Mouse (Mus musculus): ENCODE results near the gene Cdkl3. TPM values are rescaled to one million over a fixed set of nuclear protein-coding genes. Genes with fewer than 3 reads are reported as not detected.
A peak's percentile ranks its signal among the peaks of the same experiment; 100 is the strongest.

Cdkl3 gene
- polyA plus RNA-seq, 1 experiment from 2014 or later: 30.3 TPM

DNA sequence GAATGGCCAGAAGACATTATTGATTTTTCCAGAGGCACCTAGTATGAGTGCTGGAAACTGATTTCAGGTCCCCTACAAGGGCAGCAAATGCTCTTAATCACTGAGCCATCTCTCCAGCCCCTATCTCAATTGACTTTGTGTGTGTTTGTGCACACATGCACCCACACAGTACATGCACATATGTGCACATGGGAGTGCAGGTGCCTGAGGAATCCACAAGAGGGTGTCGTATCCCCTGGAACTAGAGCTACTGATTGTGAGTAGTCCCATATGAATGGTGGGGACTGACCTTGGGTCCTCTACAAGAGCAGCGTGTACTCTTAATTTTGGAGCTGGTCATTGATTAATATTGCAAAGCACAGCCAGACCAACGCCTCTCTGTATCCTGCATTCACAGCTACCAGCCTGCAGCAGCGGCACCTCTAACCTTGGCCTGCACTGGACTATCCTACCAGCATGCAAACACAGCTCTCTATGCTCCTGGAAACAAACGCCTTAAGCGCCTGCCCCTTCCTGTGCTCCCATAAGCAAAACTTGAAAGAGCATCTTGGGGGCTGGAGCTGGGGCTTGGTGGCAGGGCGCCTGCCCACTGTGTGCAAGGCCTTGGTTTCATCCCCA lies 126.5 kb downstream of the Cdkl3 start:
- no peaks in the 10 kb centered on the region for H3K36me3 ChIP-seq (replicated peaks)
- H3K4me1 ChIP-seq: no peaks in the 10 kb centered on the region
- peaks cover 2% of the 10 kb centered on the region; the same call in 1 of the 2 replicates for H3K9me3 ChIP-seq
- ATAC-seq (replicated peaks): 0 out of 2 replicates have a peak, but pooled peaks have one; percentile 50
- no peak overlapping the region for H3K27ac ChIP-seq
- no peak overlapping the region for H3K4me2 ChIP-seq
- H3K9ac ChIP-seq: no peak overlapping the region
- H3K4me3 ChIP-seq: no peak overlapping the region
- WGBS: 85% methylated on average over 7 of the region's 7 CpGs
- no peaks in the 10 kb centered on the region for H3K27me3 ChIP-seq (replicated peaks)

Small RNA genes within 50 kb of the gene (microRNA-seq; reads per million reads assigned to microRNA genes)
- gene Gm24157 (not detected), gene Mir3061 (47.4 reads per million, percentile 46 among the genes with 10 or more reads in this experiment)

Other genes starting within 250 kb of the Cdkl3 start
- gene Sec24a, start 240.6 kb upstream of the Cdkl3 start, polyA plus RNA-seq (2015; fragmentation: Nextera tagmentation; extraction: Ambion mirVana): 14.2 and 15.8 TPM in 2 replicates
- 172 and 174 TPM in 2 replicates for gene Sar1b, start 240.5 kb upstream of the Cdkl3 start, polyA plus RNA-seq (2015; fragmentation: Nextera tagmentation; extraction: Ambion mirVana)
- gene Jade2, start 146.6 kb upstream of the Cdkl3 start, polyA plus RNA-seq (2015; fragmentation: Nextera tagmentation; extraction: Ambion mirVana): 0.56 and 0.68 TPM in 2 replicates
- gene Cdkn2aipnl, start 36.6 kb upstream of the Cdkl3 start, polyA plus RNA-seq (2015; fragmentation: Nextera tagmentation; extraction: Ambion mirVana): 120 and 121 TPM in 2 replicates
- 223 and 231 TPM in 2 replicates for gene Ube2b, start 3.5 kb upstream of the Cdkl3 start, polyA plus RNA-seq (2015; fragmentation: Nextera tagmentation; extraction: Ambion mirVana)
- gene Ppp2ca, start 94.5 kb downstream of the Cdkl3 start, polyA plus RNA-seq (2015; fragmentation: Nextera tagmentation; extraction: Ambion mirVana): 127 and 130 TPM in 2 replicates
- not detected in 2 replicates for gene Olfr1373, start 141.3 kb downstream of the Cdkl3 start, polyA plus RNA-seq (2015; fragmentation: Nextera tagmentation; extraction: Ambion mirVana)
- not detected in 2 replicates for gene Olfr1371, start 209.8 kb downstream of the Cdkl3 start, polyA plus RNA-seq (2015; fragmentation: Nextera tagmentation; extraction: Ambion mirVana)
- 905 and 933 TPM in 2 replicates for gene Skp1a, start 227.8 kb downstream of the Cdkl3 start, polyA plus RNA-seq (2015; fragmentation: Nextera tagmentation; extraction: Ambion mirVana)